ENCODE assay signal across 22 mouse cellular contexts in genomic region chr9:116945689-116946088, GRCm38 (mm10).
DNase-seq lines count a peak whose midpoint lies in the region; ATAC-seq lines count a peak whose summit lies in the region.
"Had no signal": no experiment of that assay in that cellular context is flagged by ENCODE, and none has a peak within 500 bp of the region (broad histone marks: within the 10 kb centered on the region; RNA-seq: fewer than 3 reads in every experiment).

No protein-coding gene starts in this region.

- 46% methylated on average over 9 of the region's 9 CpGs for WGBS in lung, embryonic 15.5 days
- WGBS in midbrain, embryonic 11.5 days = 82% methylated on average over 9 of the region's 9 CpGs
- 87% methylated on average over 9 of the region's 9 CpGs for WGBS in midbrain, embryonic 14.5 days

- no peaks in the 10 kb centered on the region for H3K27me3 ChIP-seq in lung, embryonic 15.5 days
- H3K27me3 ChIP-seq in midbrain, embryonic 11.5 days (ENCODE audit: control insufficient read depth, insufficient read depth, low read length) = no peaks in the 10 kb centered on the region
- no peaks in the 10 kb centered on the region for H3K27me3 ChIP-seq in midbrain, embryonic 14.5 days (ENCODE audit: control insufficient read depth, insufficient read depth, low read length)
- H3K27me3 ChIP-seq: embryonic facial prominence, embryonic 13.5 days; embryonic facial prominence, embryonic 15.5 days; forebrain, embryonic 12.5 days had no signal

- H3K36me3 ChIP-seq in lung, embryonic 15.5 days = no peaks in the 10 kb centered on the region
- no peaks in the 10 kb centered on the region for H3K36me3 ChIP-seq in midbrain, embryonic 11.5 days (ENCODE audit: control insufficient read depth, insufficient read depth, low read length)
- no peaks in the 10 kb centered on the region for H3K36me3 ChIP-seq in midbrain, embryonic 14.5 days (ENCODE audit: control insufficient read depth, insufficient read depth, low read length)
- H3K36me3 ChIP-seq: embryonic facial prominence, embryonic 13.5 days; embryonic facial prominence, embryonic 15.5 days; forebrain, embryonic 10.5 days; forebrain, embryonic 12.5 days had no signal

- DNase-seq in lung, postnatal 4 days = no peak
- no peak for DNase-seq in midbrain, embryonic 11.5 days (ENCODE audit: low spot score, missing footprints)
- DNase-seq in midbrain, embryonic 14.5 days = no peak
- DNase-seq in right cerebral cortex, postnatal 10 days (ENCODE audit: low spot score in 2 of 2) = no peak
- DNase-seq: adrenal gland, adult 2 months; adrenal gland, postnatal 10 days; adrenal gland, postnatal 25 days; cerebellum, adult 11 months; cerebellum, adult 18-20 months; cerebellum, adult 8-10 months; cerebellum, adult 9-11 months; cerebellum, postnatal 14 days; cerebellum, postnatal 36 days; embryo, embryonic 11 days had no signal

- ATAC-seq in lung, embryonic 15.5 days (ENCODE audit: borderline replicate concordance, extremely low read depth, low FRiP score, low TSS enrichment) = no peak; the same call in 1 of the 2 replicates
- ATAC-seq in midbrain, embryonic 11.5 days (ENCODE audit: low FRiP score) = peak; percentile 22; the same call in 1 of the 2 replicates
- no peak for ATAC-seq in midbrain, embryonic 14.5 days (ENCODE audit: low FRiP score, low TSS enrichment)
- ATAC-seq: forebrain, embryonic 14.5 days; forebrain, embryonic 16.5 days had no signal

- H3K27ac ChIP-seq in lung, embryonic 15.5 days = peak overlapping the region; percentile 19; the same call in 1 of the 2 replicates
- no peak overlapping the region for H3K27ac ChIP-seq in midbrain, embryonic 11.5 days (ENCODE audit: low read depth, low read length)
- H3K27ac ChIP-seq in midbrain, embryonic 14.5 days (replicated peaks; ENCODE audit: low read depth, low read length) = no peak overlapping the region
- H3K27ac ChIP-seq: embryonic facial prominence, embryonic 13.5 days; embryonic facial prominence, embryonic 15.5 days; forebrain, embryonic 10.5 days; forebrain, embryonic 12.5 days had no signal

- H3K9me3 ChIP-seq in lung, embryonic 15.5 days = no peaks in the 10 kb centered on the region
- no peaks in the 10 kb centered on the region for H3K9me3 ChIP-seq in midbrain, embryonic 11.5 days (ENCODE audit: control insufficient read depth, low read length)
- no peaks in the 10 kb centered on the region for H3K9me3 ChIP-seq in midbrain, embryonic 14.5 days (ENCODE audit: control insufficient read depth, low read length)
- H3K9me3 ChIP-seq: embryonic facial prominence, embryonic 13.5 days; embryonic facial prominence, embryonic 15.5 days; forebrain, embryonic 10.5 days; forebrain, embryonic 12.5 days had no signal

- no peak overlapping the region for H3K4me3 ChIP-seq in lung, embryonic 15.5 days
- no peak overlapping the region for H3K4me3 ChIP-seq in midbrain, embryonic 11.5 days (ENCODE audit: low read depth, low read length)
- no peak overlapping the region for H3K4me3 ChIP-seq in midbrain, embryonic 14.5 days (replicated peaks; ENCODE audit: low read depth, low read length)
- H3K4me3 ChIP-seq: embryonic facial prominence, embryonic 13.5 days; embryonic facial prominence, embryonic 15.5 days; erythroblast, embryonic 14.5 days; forebrain, embryonic 10.5 days; forebrain, embryonic 12.5 days had no signal

- no peak overlapping the region for H3K9ac ChIP-seq in lung, embryonic 15.5 days
- no peak overlapping the region for H3K9ac ChIP-seq in midbrain, embryonic 11.5 days (ENCODE audit: low read length)
- no peak overlapping the region for H3K9ac ChIP-seq in midbrain, embryonic 14.5 days (replicated peaks; ENCODE audit: low read length)
- H3K9ac ChIP-seq: embryonic facial prominence, embryonic 13.5 days; embryonic facial prominence, embryonic 15.5 days; forebrain, embryonic 12.5 days had no signal

- H3K4me2 ChIP-seq in lung, embryonic 15.5 days = no peak overlapping the region
- no peak overlapping the region for H3K4me2 ChIP-seq in midbrain, embryonic 11.5 days
- H3K4me2 ChIP-seq in midbrain, embryonic 14.5 days (ENCODE audit: low read length) = no peak overlapping the region
- H3K4me2 ChIP-seq: embryonic facial prominence, embryonic 13.5 days; embryonic facial prominence, embryonic 15.5 days; forebrain, embryonic 12.5 days had no signal

- peaks cover 11% of the 10 kb centered on the region for H3K4me1 ChIP-seq in lung, embryonic 15.5 days
- H3K4me1 ChIP-seq in midbrain, embryonic 11.5 days (ENCODE audit: control insufficient read depth, insufficient read depth, low read length) = no peaks in the 10 kb centered on the region
- H3K4me1 ChIP-seq in midbrain, embryonic 14.5 days (ENCODE audit: control insufficient read depth, insufficient read depth, low read length) = no peaks in the 10 kb centered on the region
- H3K4me1 ChIP-seq: forebrain, embryonic 12.5 days had no signal
